Mouse (Mus musculus): Measurements from ENCODE around the gene Rnf17. TPM values are rescaled to one million over a fixed set of nuclear protein-coding genes. Genes with fewer than 3 reads are reported as not detected.

The Rnf17 gene
- 0.49 and 0.56 TPM in 2 replicates for polyA plus RNA-seq (2012; rRNA removed)

DNA sequence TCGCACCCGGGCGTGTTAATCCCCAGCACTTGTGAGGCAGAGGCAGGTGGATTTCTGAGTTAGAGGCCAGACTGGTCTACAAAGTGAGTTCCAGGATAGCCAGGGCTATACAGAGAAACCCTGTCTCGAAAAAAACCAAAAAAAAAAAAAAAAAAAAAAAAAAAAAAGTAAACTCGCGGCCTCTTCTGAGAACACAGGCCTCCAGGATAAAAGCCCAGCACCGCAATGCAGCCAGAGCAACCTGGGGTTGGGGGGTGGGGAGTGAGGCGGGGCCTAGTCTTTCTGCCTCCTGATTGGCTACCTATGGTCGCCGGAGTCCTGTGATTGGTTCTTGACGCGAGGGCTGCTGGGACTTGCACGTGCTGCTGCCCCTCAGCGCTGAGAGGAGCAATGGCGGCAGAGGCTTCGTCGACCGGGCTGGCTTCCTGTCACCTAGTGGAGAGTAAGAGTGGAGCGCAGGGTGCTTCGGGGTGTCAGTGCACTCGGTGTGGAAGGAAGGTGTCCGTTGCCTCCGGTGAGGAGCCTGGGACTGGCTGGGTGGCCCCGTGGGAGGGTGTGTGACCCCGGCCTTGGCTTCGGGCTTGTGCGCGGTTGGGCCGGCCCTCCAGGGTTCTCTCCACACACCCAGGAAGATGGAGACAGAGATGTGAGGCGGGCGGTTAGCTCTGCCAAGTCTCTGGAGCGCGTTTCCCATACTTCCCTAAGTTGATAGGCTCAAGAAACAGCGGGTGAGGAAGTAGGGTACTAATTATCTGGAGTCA lies at the start of gene Rnf17:
Gene Rnf17 (plus strand): TSS at position 271 of the 761 bp plus-strand sequence.

GRCm38 (mm10) chr14:56364711-56365237 lies 37.6 kb upstream of the Rnf17 start, which contains the start of gene Atp12a:
TSS of gene Atp12a (plus strand) at chr14:56365068.

Other genes starting within 250 kb of the Rnf17 start
- gene Gzmg, start 243.0 kb upstream of the Rnf17 start, polyA plus RNA-seq (2012; rRNA removed), result not detected in 2 replicates
- gene Gzmn, start 228.0 kb upstream of the Rnf17 start, polyA plus RNA-seq (2012; rRNA removed), result not detected in 2 replicates
- gene Gzmf, start 191.2 kb upstream of the Rnf17 start, polyA plus RNA-seq (2012; rRNA removed), result not detected in 2 replicates
- not detected in 2 replicates for gene Gzmc, start 167.9 kb upstream of the Rnf17 start, polyA plus RNA-seq (2012; rRNA removed)
- gene Gzmb, start 140.3 kb upstream of the Rnf17 start, polyA plus RNA-seq (2012; rRNA removed), result 0.05 TPM in 1 of 2 replicates, not detected in the other
- gene Atp12a, start 37.5 kb upstream of the Rnf17 start, polyA plus RNA-seq (2012; rRNA removed), result 0.23 and 0.25 TPM in 2 replicates
- gene Cenpj, start 172.8 kb downstream of the Rnf17 start, polyA plus RNA-seq (2012; rRNA removed), result 8.1 and 8.6 TPM in 2 replicates
- gene Parp4, start 173.0 kb downstream of the Rnf17 start, polyA plus RNA-seq (2012; rRNA removed), result 1.2 and 1.7 TPM in 2 replicates

Data from central nervous system, embryonic 18 days (tissue).